Mouse (Mus musculus): ENCODE data around the gene 1810065E05Rik.

- no peak for TF ChIP-seq POLR2A (IDR thresholded peaks at IDR 0.05; ENCODE audit: low read depth, low read length)
- TF ChIP-seq CTCF (IDR thresholded peaks at IDR 0.05; ENCODE audit: extremely low read depth, insufficient read depth, insufficient read length, insufficient replicate concordance) = no peak
Observed at GRCm38 (mm10) chr11:58462170-58462569, 41.3 kb downstream of the 1810065E05Rik start, which contains the start of gene Olfr30.

Measured in spleen, adult 2 months (tissue).